8 mouse cellular contexts compared by ENCODE assay signal in genomic region chr7:126501684-126502022, GRCm38 (mm10). TPM values are rescaled to one million over a fixed set of nuclear protein-coding genes. Genes with fewer than 3 reads are reported as not detected.
A peak's percentile ranks its signal among the peaks of the same experiment; 100 is the strongest.
DNase-seq lines count a peak whose midpoint lies in the region; ATAC-seq and TF ChIP-seq lines count a peak whose summit lies in the region.

No protein-coding gene starts in this region.

- peaks cover 8% of the 10 kb centered on the region; the same call in 1 of the 2 replicates for H3K4me1 ChIP-seq in heart, postnatal 0 days (ENCODE audit: control insufficient read depth, insufficient read depth)
- H3K4me1 ChIP-seq in hindbrain, embryonic 10.5 days (replicated peaks), result peaks cover 12% of the 10 kb centered on the region
- peaks cover 28% of the 10 kb centered on the region for H3K4me1 ChIP-seq in midbrain, embryonic 10.5 days

- intact Hi-C loops in heart, postnatal 14 days (cut with DNase I), result loop anchor here (1.0 kb wide), 1 partner anchor 12 kb away; no protein-coding TSS in a partner anchor

- peaks cover 46% of the 10 kb centered on the region for H3K36me3 ChIP-seq in heart, postnatal 0 days (replicated peaks; ENCODE audit: control insufficient read depth, insufficient read depth, low read length)
- peaks cover 47% of the 10 kb centered on the region for H3K36me3 ChIP-seq in hindbrain, embryonic 10.5 days
- peaks cover 47% of the 10 kb centered on the region for H3K36me3 ChIP-seq in midbrain, embryonic 10.5 days

- peak overlapping the region; percentile 98 for H3K9ac ChIP-seq in heart, postnatal 0 days (replicated peaks; ENCODE audit: low read depth, low read length)

- no peaks in the 10 kb centered on the region for H3K9me3 ChIP-seq in heart, postnatal 0 days (replicated peaks; ENCODE audit: control insufficient read depth, low read length)
- H3K9me3 ChIP-seq in hindbrain, embryonic 10.5 days, result no peaks in the 10 kb centered on the region
- H3K9me3 ChIP-seq in midbrain, embryonic 10.5 days (replicated peaks), result no peaks in the 10 kb centered on the region

- no peak for TF ChIP-seq EP300 in heart, postnatal 0 days (IDR thresholded peaks at IDR 0.05; ENCODE audit: low read depth)

- no peak for TF ChIP-seq CTCF in heart, postnatal 0 days (IDR thresholded peaks at IDR 0.05; ENCODE audit: low read depth)

- WGBS in heart, postnatal 0 days, result 3% methylated on average over 9 of the region's 9 CpGs
- WGBS in hindbrain, embryonic 10.5 days, result 6% methylated on average over 9 of the region's 9 CpGs
- 5% methylated on average over 9 of the region's 9 CpGs for WGBS in midbrain, embryonic 10.5 days

- ATAC-seq in heart, postnatal 0 days (ENCODE audit: insufficient read depth, low read depth), result no peak
- ATAC-seq in activated CD4-positive, CD25-positive, alpha-beta regulatory T cell, adult 4 months, result peak; percentile 0
- no peak for ATAC-seq in monocyte, adult 5-6 weeks (replicated peaks; ENCODE audit: insufficient number of reproducible peaks, low FRiP score, low TSS enrichment, poor library complexity, severe bottlenecking)

- no peak for DNase-seq in heart, postnatal 0 days (ENCODE audit: low spot score)
- DNase-seq in heart, postnatal 14 days, result no peak
- DNase-seq in hindbrain, embryonic 10.5 days (ENCODE audit: low spot score), result no peak
- no peak for DNase-seq in midbrain, embryonic 10.5 days (ENCODE audit: low spot score)
- DNase-seq in embryo, embryonic 9.5 days (ENCODE audit: extremely low spot score), result no peak
- no peak for DNase-seq in adipocyte (ENCODE audit: low spot score)

- H3K4me3 ChIP-seq in heart, postnatal 0 days (ENCODE audit: low read depth, low read length), result peak overlapping the region; percentile 92
- H3K4me3 ChIP-seq in hindbrain, embryonic 10.5 days, result peak overlapping the region; percentile 98
- H3K4me3 ChIP-seq in midbrain, embryonic 10.5 days, result peak overlapping the region; percentile 100

- H3K27me3 ChIP-seq in heart, postnatal 0 days (ENCODE audit: control insufficient read depth, insufficient read depth, low read length), result no peaks in the 10 kb centered on the region
- no peaks in the 10 kb centered on the region for H3K27me3 ChIP-seq in hindbrain, embryonic 10.5 days (ENCODE audit: insufficient read depth, poor library complexity, severe bottlenecking)
- no peaks in the 10 kb centered on the region for H3K27me3 ChIP-seq in midbrain, embryonic 10.5 days (ENCODE audit: low read depth, poor library complexity, severe bottlenecking)

- H3K4me2 ChIP-seq in heart, postnatal 0 days (ENCODE audit: low read depth, low read length), result peak overlapping the region; percentile 93

- peak overlapping the region; percentile 99 for H3K27ac ChIP-seq in heart, postnatal 0 days (ENCODE audit: low read depth)
- peak overlapping the region; percentile 100 for H3K27ac ChIP-seq in hindbrain, embryonic 10.5 days
- H3K27ac ChIP-seq in midbrain, embryonic 10.5 days (replicated peaks), result peak overlapping the region; percentile 100

RNA-seq across cellular contexts. Expression of gene Atxn2l, which starts 1.6 kb away (rescaled TPM):
- total RNA-seq in heart, postnatal 0 days (2014; rRNA removed; ENCODE audit: low replicate concordance), result 21.8 and 35.6 TPM in 2 replicates
- polyA plus RNA-seq in heart, postnatal 0 days (2015; fragmentation: Nextera tagmentation; extraction: Ambion mirVana), result 13.4 and 14.1 TPM in 2 replicates
- total RNA-seq in heart, postnatal 14 days (2021), result 10 to 100 TPM; 44.6 to 47.1 TPM
- 10 to 100 TPM; 14.7 to 18.8 TPM for polyA plus RNA-seq in activated CD4-positive, CD25-positive, alpha-beta regulatory T cell, adult 4 months (2017; shearing (Covaris generic))
- 53.4 and 66.8 TPM in 2 replicates for polyA plus RNA-seq in hindbrain, embryonic 10.5 days (2016; fragmentation: Nextera tagmentation; extraction: Ambion mirVana)
- 44.8 and 50.2 TPM in 2 replicates for polyA plus RNA-seq in midbrain, embryonic 10.5 days (2016; fragmentation: Nextera tagmentation; extraction: Ambion mirVana)
- total RNA-seq in monocyte, adult 5-6 weeks (2017), result 23.4 to 73.3 TPM (median 30.7 TPM) in 3 replicates

RNA-seq across cellular contexts. Expression of gene Tufm, which starts 14.5 kb away (rescaled TPM):
- total RNA-seq in heart, postnatal 0 days (2014; rRNA removed; ENCODE audit: low replicate concordance), result 151 and 153 TPM in 2 replicates
- polyA plus RNA-seq in heart, postnatal 0 days (2015; fragmentation: Nextera tagmentation; extraction: Ambion mirVana), result 199 and 205 TPM in 2 replicates
- total RNA-seq in heart, postnatal 14 days (2021), result 100 to 1,000 TPM; 291 to 309 TPM
- polyA plus RNA-seq in activated CD4-positive, CD25-positive, alpha-beta regulatory T cell, adult 4 months (2017; shearing (Covaris generic)), result 10 to 100 TPM; 71.2 to 78.9 TPM
- polyA plus RNA-seq in hindbrain, embryonic 10.5 days (2016; fragmentation: Nextera tagmentation; extraction: Ambion mirVana), result 156 and 169 TPM in 2 replicates
- polyA plus RNA-seq in midbrain, embryonic 10.5 days (2016; fragmentation: Nextera tagmentation; extraction: Ambion mirVana), result 161 and 178 TPM in 2 replicates
- total RNA-seq in monocyte, adult 5-6 weeks (2017), result 18.0 to 32.9 TPM (median 25.4 TPM) in 3 replicates

RNA-seq across cellular contexts. Expression of gene Sh2b1, which starts 26.4 kb away (rescaled TPM):
- total RNA-seq in heart, postnatal 0 days (2014; rRNA removed; ENCODE audit: low replicate concordance), result 22.6 and 30.3 TPM in 2 replicates
- polyA plus RNA-seq in heart, postnatal 0 days (2015; fragmentation: Nextera tagmentation; extraction: Ambion mirVana), result 34.4 and 34.5 TPM in 2 replicates
- total RNA-seq in heart, postnatal 14 days (2021), result 10 to 100 TPM; 44.3 to 44.8 TPM
- polyA plus RNA-seq in activated CD4-positive, CD25-positive, alpha-beta regulatory T cell, adult 4 months (2017; shearing (Covaris generic)), result 10 to 100 TPM; 14.5 to 15.9 TPM
- 54.4 and 61.0 TPM in 2 replicates for polyA plus RNA-seq in hindbrain, embryonic 10.5 days (2016; fragmentation: Nextera tagmentation; extraction: Ambion mirVana)
- 54.1 and 58.7 TPM in 2 replicates for polyA plus RNA-seq in midbrain, embryonic 10.5 days (2016; fragmentation: Nextera tagmentation; extraction: Ambion mirVana)
- 9.4 to 32.9 TPM (median 15.4 TPM) in 3 replicates for total RNA-seq in monocyte, adult 5-6 weeks (2017)

RNA-seq across cellular contexts. Expression of gene Atp2a1, which starts 38.7 kb away (rescaled TPM):
- total RNA-seq in heart, postnatal 0 days (2014; rRNA removed; ENCODE audit: low replicate concordance), result 0.92 and 3.8 TPM in 2 replicates
- polyA plus RNA-seq in heart, postnatal 0 days (2015; fragmentation: Nextera tagmentation; extraction: Ambion mirVana), result 0.40 and 0.92 TPM in 2 replicates
- total RNA-seq in heart, postnatal 14 days (2021), result under 1 TPM; 0.48 to 0.49 TPM
- under 1 TPM in 1 of 2 experiments, not detected in 1; 0.18 TPM for polyA plus RNA-seq in activated CD4-positive, CD25-positive, alpha-beta regulatory T cell, adult 4 months (2017; shearing (Covaris generic))
- polyA plus RNA-seq in hindbrain, embryonic 10.5 days (2016; fragmentation: Nextera tagmentation; extraction: Ambion mirVana), result 1.1 and 3.0 TPM in 2 replicates
- 0.16 and 0.28 TPM in 2 replicates for polyA plus RNA-seq in midbrain, embryonic 10.5 days (2016; fragmentation: Nextera tagmentation; extraction: Ambion mirVana)
- total RNA-seq in monocyte, adult 5-6 weeks (2017), result 0.10 to 0.58 TPM (median 0.32 TPM) in 3 replicates
